Mouse (Mus musculus) forebrain, embryonic 12.5 days (tissue): ENCODE data around the gene Fam129b. TPM values are rescaled to one million over a fixed set of nuclear protein-coding genes. Genes with fewer than 3 reads are reported as not detected.
A peak's percentile ranks its signal among the peaks of the same experiment; 100 is the strongest.

Experiments
- ATAC-seq: fragments of 200-750 bp; cut with Nextera tagmentation; 2 replicates; pipeline ENCODE4 v1.8.0; 2017; ENCODE audit warnings: moderate TSS enrichment; ENCODE audit not compliant: low FRiP score
- H3K27ac ChIP-seq: fragments of 300-500 bp; sonication (generic); 2 replicates; pipeline ENCODE4 v1.5.1; 2016; ENCODE audit warnings: mild to moderate bottlenecking
- H3K27me3 ChIP-seq: fragments of 300-500 bp; sonication (generic); 2 replicates; pipeline ENCODE4 v1.6.1; 2016; ENCODE audit warnings: mild to moderate bottlenecking
- H3K36me3 ChIP-seq: fragments of 300-500 bp; sonication (generic); replicated peaks from 2 replicates; pipeline ENCODE4 v1.6.1; 2016; ENCODE audit warnings: mild to moderate bottlenecking
- H3K4me1 ChIP-seq: fragments of 300-500 bp; sonication (generic); 2 replicates; pipeline ENCODE4 v1.6.1; 2016
- H3K4me2 ChIP-seq: fragments of 300-500 bp; sonication (generic); 2 replicates; pipeline ENCODE4 v1.6.1; 2016; ENCODE audit warnings: mild to moderate bottlenecking, moderate library complexity
- H3K4me3 ChIP-seq: fragments of 300-500 bp; sonication (generic); replicated peaks from 2 replicates; pipeline ENCODE4 v1.5.1; 2016; ENCODE audit warnings: mild to moderate bottlenecking
- H3K9ac ChIP-seq: fragments of 300-500 bp; sonication (generic); 2 replicates; pipeline ENCODE4 v1.6.1; 2016; ENCODE audit warnings: mild to moderate bottlenecking
- H3K9me3 ChIP-seq: fragments of 300-500 bp; sonication (generic); 2 replicates; pipeline ENCODE4 v1.6.1; 2016
- WGBS: fragments of 180-500 bp; shearing (Covaris S2); methylation state at CpG from one replicate; pipeline ENCODE4 v1.1.7; 2016; 5-methylcytosine and 5-hydroxymethylcytosine counted together
- polyA plus RNA-seq: library from polyadenylated mRNA; unstranded; fragments of >200 nt; fragmentation: Nextera tagmentation; extraction: Ambion mirVana; gene quantifications from 2 replicates; pipeline ENCODE4 v1.2.1, GENCODE M21; 2016

The Fam129b gene
- polyA plus RNA-seq, 1 experiment from 2014 or later, result 27.3 TPM

- Histone ChIP-seq H3K4me1 (no peaks in the 10 kb centered on the region), H3K4me3 (no peak overlapping the region), H3K36me3 (no peaks in the 10 kb centered on the region), H3K4me2 (no peak overlapping the region), H3K9me3 (no peaks in the 10 kb centered on the region), H3K9ac (no peak overlapping the region), H3K27ac (no peak overlapping the region), H3K27me3 (no peaks in the 10 kb centered on the region)
- no peak for ATAC-seq
- 80% methylated on average over 4 of the region's 4 CpGs for WGBS
These were observed 8.6 kb upstream of the Fam129b start for GRCm38 (mm10) chr2:32867354-32867753.

GRCm38 (mm10) chr2:32869721-32870274, 6.1 kb upstream of the Fam129b start:
- Histone ChIP-seq H3K9me3 (no peaks in the 10 kb centered on the region), H3K4me3 (no peak overlapping the region), H3K36me3 (no peaks in the 10 kb centered on the region), H3K27me3 (no peaks in the 10 kb centered on the region), H3K27ac (no peak overlapping the region), H3K4me1 (peaks cover 12% of the 10 kb centered on the region), H3K4me2 (no peak overlapping the region), H3K9ac (no peak overlapping the region)
- no peak for ATAC-seq
- WGBS, result 65% methylated on average over 6 of the region's 6 CpGs

GRCm38 (mm10) chr2:32870275-32871100, 5.4 kb upstream of the Fam129b start:
- Histone ChIP-seq H3K36me3 (no peaks in the 10 kb centered on the region), H3K27me3 (no peaks in the 10 kb centered on the region), H3K9ac (no peak overlapping the region), H3K4me1 (peaks cover 18% of the 10 kb centered on the region), H3K4me3 (no peak overlapping the region), H3K4me2 (no peak overlapping the region), H3K9me3 (no peaks in the 10 kb centered on the region), H3K27ac (no peak overlapping the region)
- 59% methylated on average over 7 of the region's 8 CpGs for WGBS
- ATAC-seq, result no peak

- Histone ChIP-seq H3K4me2 (peak overlapping the region; percentile 94; the same call in 1 of the 2 replicates), H3K27me3 (peaks cover 11% of the 10 kb centered on the region; the same call in 1 of the 2 replicates), H3K9ac (no peak overlapping the region), H3K27ac (no peak overlapping the region), H3K4me1 (peaks cover 44% of the 10 kb centered on the region), H3K4me3 (no peak overlapping the region), H3K9me3 (no peaks in the 10 kb centered on the region), H3K36me3 (no peaks in the 10 kb centered on the region)
- 86% methylated on average over 3 of the region's 3 CpGs for WGBS
- no peak for ATAC-seq
These were observed 1.8 kb upstream of the Fam129b start for GRCm38 (mm10) chr2:32874070-32874469.

GRCm38 (mm10) chr2:32874951-32875674, 801 bp upstream of the Fam129b start:
- peak overlapping the region; percentile 94 for H3K4me2 ChIP-seq
- no peaks in the 10 kb centered on the region for H3K36me3 ChIP-seq
- peaks cover 50% of the 10 kb centered on the region for H3K4me1 ChIP-seq
- H3K4me3 ChIP-seq, result peak overlapping the region; percentile 68
- H3K27ac ChIP-seq, result peak overlapping the region; percentile 86
- peaks cover 11% of the 10 kb centered on the region; the same call in 1 of the 2 replicates for H3K27me3 ChIP-seq
- H3K9me3 ChIP-seq, result no peaks in the 10 kb centered on the region
- H3K9ac ChIP-seq, result peak overlapping the region; percentile 90
- WGBS, result 11% methylated on average over 15 of the region's 15 CpGs
- peak; percentile 37 for ATAC-seq

GRCm38 (mm10) chr2:32876490-32877302, 782 bp downstream of the Fam129b start:
- peak; percentile 9; the same call in 1 of the 2 replicates for ATAC-seq
- H3K9ac ChIP-seq, result peak overlapping the region; percentile 90
- H3K4me2 ChIP-seq, result peak overlapping the region; percentile 94
- peaks cover 11% of the 10 kb centered on the region; the same call in 1 of the 2 replicates for H3K27me3 ChIP-seq
- peak overlapping the region; percentile 86; the same call in 1 of the 2 replicates for H3K27ac ChIP-seq
- no peaks in the 10 kb centered on the region for H3K36me3 ChIP-seq
- H3K4me1 ChIP-seq, result peaks cover 66% of the 10 kb centered on the region
- H3K4me3 ChIP-seq, result peak overlapping the region; percentile 68
- 3% methylated on average over 20 of the region's 20 CpGs for WGBS
- H3K9me3 ChIP-seq, result no peaks in the 10 kb centered on the region

- H3K9ac ChIP-seq, result peak overlapping the region; percentile 90
- H3K9me3 ChIP-seq, result no peaks in the 10 kb centered on the region
- no peaks in the 10 kb centered on the region for H3K36me3 ChIP-seq
- WGBS, result 29% methylated on average over 5 of the region's 5 CpGs
- 0 out of 2 replicates have a peak overlapping the region, but pooled peaks have one; percentile 25 for H3K27ac ChIP-seq
- H3K4me2 ChIP-seq, result peak overlapping the region; percentile 94
- peak overlapping the region; percentile 68 for H3K4me3 ChIP-seq
- peaks cover 68% of the 10 kb centered on the region for H3K4me1 ChIP-seq
- peaks cover 11% of the 10 kb centered on the region; the same call in 1 of the 2 replicates for H3K27me3 ChIP-seq
- no peak for ATAC-seq
These were observed 1.4 kb downstream of the Fam129b start for GRCm38 (mm10) chr2:32877303-32877702.

- 52% methylated on average over 6 of the region's 6 CpGs for WGBS
- Histone ChIP-seq H3K36me3 (no peaks in the 10 kb centered on the region), H3K4me1 (peaks cover 73% of the 10 kb centered on the region), H3K4me3 (peak overlapping the region; percentile 68), H3K4me2 (peak overlapping the region; percentile 94), H3K27ac (no peak overlapping the region), H3K9me3 (no peaks in the 10 kb centered on the region), H3K27me3 (peaks cover 11% of the 10 kb centered on the region; the same call in 1 of the 2 replicates), H3K9ac (peak overlapping the region; percentile 90; the same call in 1 of the 2 replicates)
- ATAC-seq, result no peak
These were observed 2.0 kb downstream of the Fam129b start for GRCm38 (mm10) chr2:32877761-32878393.

- Histone ChIP-seq H3K27me3 (peaks cover 11% of the 10 kb centered on the region; the same call in 1 of the 2 replicates), H3K36me3 (no peaks in the 10 kb centered on the region), H3K4me3 (no peak overlapping the region), H3K4me1 (peaks cover 73% of the 10 kb centered on the region), H3K27ac (no peak overlapping the region), H3K9me3 (no peaks in the 10 kb centered on the region), H3K4me2 (peak overlapping the region; percentile 94), H3K9ac (no peak overlapping the region)
- 67% methylated on average over 3 of the region's 3 CpGs for WGBS
- no peak for ATAC-seq
These were observed 2.5 kb downstream of the Fam129b start for GRCm38 (mm10) chr2:32878396-32878795.

GRCm38 (mm10) chr2:32879593-32879992, 3.7 kb downstream of the Fam129b start:
- H3K4me1 ChIP-seq, result peaks cover 63% of the 10 kb centered on the region
- H3K27ac ChIP-seq, result no peak overlapping the region
- no peak overlapping the region for H3K4me2 ChIP-seq

GRCm38 (mm10) chr2:32881054-32881453, 5.1 kb downstream of the Fam129b start:
- Histone ChIP-seq H3K4me1 (peaks cover 55% of the 10 kb centered on the region), H3K36me3 (no peaks in the 10 kb centered on the region), H3K27me3 (peaks cover 11% of the 10 kb centered on the region; the same call in 1 of the 2 replicates), H3K9me3 (no peaks in the 10 kb centered on the region), H3K4me3 (no peak overlapping the region), H3K9ac (no peak overlapping the region), H3K4me2 (no peak overlapping the region), H3K27ac (peak overlapping the region; percentile 16; the same call in 1 of the 2 replicates)
- ATAC-seq, result no peak
- WGBS, result 20% methylated on average over 6 of the region's 6 CpGs

More at GRCm38 (mm10) chr2:32879593-32879992, 3.7 kb downstream of the Fam129b start:
- Histone ChIP-seq H3K9ac (no peak overlapping the region), H3K36me3 (no peaks in the 10 kb centered on the region), H3K4me3 (no peak overlapping the region), H3K9me3 (no peaks in the 10 kb centered on the region), H3K27me3 (peaks cover 11% of the 10 kb centered on the region; the same call in 1 of the 2 replicates)
- no peak for ATAC-seq
- 79% methylated on average over 5 of the region's 5 CpGs for WGBS
